Mouse (Mus musculus): ENCODE results near the gene Ate1. TPM values are rescaled to one million over a fixed set of nuclear protein-coding genes. Genes with fewer than 3 reads are reported as not detected.
"Not testable (repeated sequence)": the region's sequence is repeated elsewhere in the genome, so short reads cannot be mapped to it uniquely, and the experiment has no call there.

Ate1 gene
- polyA plus RNA-seq, 1 experiment from 2014 or later = 58.5 TPM

- H3K27me3 ChIP-seq (ENCODE audit: insufficient read depth, low read length) = no peaks in the 10 kb centered on the region
- H3K4me2 ChIP-seq (replicated peaks; ENCODE audit: low read depth, low read length) = no peak overlapping the region
- H3K4me3 ChIP-seq (ENCODE audit: low read length) = no peak overlapping the region
- ATAC-seq (ENCODE audit: low FRiP score, low TSS enrichment) = no peak
- H3K4me1 ChIP-seq (ENCODE audit: insufficient read depth, low read length) = no peaks in the 10 kb centered on the region
- WGBS = 83% methylated on average over 5 of the region's 5 CpGs
- no peak overlapping the region for H3K9ac ChIP-seq (replicated peaks; ENCODE audit: low read length)
- H3K36me3 ChIP-seq (ENCODE audit: insufficient read depth, low read length) = peaks cover 3% of the 10 kb centered on the region; the same call in 1 of the 2 replicates
- H3K9me3 ChIP-seq (ENCODE audit: low read length) = no peaks in the 10 kb centered on the region
- no peak overlapping the region for H3K27ac ChIP-seq (ENCODE audit: low read length)
Measured at GRCm38 (mm10) chr7:130435776-130436175, 84.4 kb downstream of the Ate1 start.

GRCm38 (mm10) chr7:130432141-130432540 is 88.0 kb downstream of the Ate1 start:
- H3K36me3 ChIP-seq (ENCODE audit: insufficient read depth, low read length) = peaks cover 3% of the 10 kb centered on the region; the same call in 1 of the 2 replicates
- H3K4me3 ChIP-seq (ENCODE audit: low read length) = no peak overlapping the region
- H3K27me3 ChIP-seq (ENCODE audit: insufficient read depth, low read length) = no peaks in the 10 kb centered on the region
- H3K4me2 ChIP-seq (replicated peaks; ENCODE audit: low read depth, low read length) = no peak overlapping the region
- H3K27ac ChIP-seq (ENCODE audit: low read length) = no peak overlapping the region
- 89% methylated on average over 2 of the region's 2 CpGs for WGBS
- no peaks in the 10 kb centered on the region for H3K4me1 ChIP-seq (ENCODE audit: insufficient read depth, low read length)
- no peak for ATAC-seq (ENCODE audit: low FRiP score, low TSS enrichment)
- H3K9ac ChIP-seq (replicated peaks; ENCODE audit: low read length) = no peak overlapping the region
- no peaks in the 10 kb centered on the region for H3K9me3 ChIP-seq (ENCODE audit: low read length)

GRCm38 (mm10) chr7:130426586-130426985 is 93.6 kb downstream of the Ate1 start:
- H3K36me3 ChIP-seq (ENCODE audit: insufficient read depth, low read length) = no peaks in the 10 kb centered on the region
- no peak overlapping the region for H3K4me3 ChIP-seq (ENCODE audit: low read length)
- H3K9me3 ChIP-seq (ENCODE audit: low read length) = no peaks in the 10 kb centered on the region
- no peak overlapping the region for H3K9ac ChIP-seq (replicated peaks; ENCODE audit: low read length)
- 3% methylated on average over 5 of the region's 5 CpGs for WGBS
- no peak overlapping the region for H3K4me2 ChIP-seq (replicated peaks; ENCODE audit: low read depth, low read length)
- no peaks in the 10 kb centered on the region for H3K27me3 ChIP-seq (ENCODE audit: insufficient read depth, low read length)
- H3K27ac ChIP-seq (ENCODE audit: low read length) = 0 out of 2 replicates have a peak overlapping the region, but pooled peaks have one; percentile 4
- H3K4me1 ChIP-seq (ENCODE audit: insufficient read depth, low read length) = peaks cover 5% of the 10 kb centered on the region
- ATAC-seq (ENCODE audit: low FRiP score, low TSS enrichment) = peak; percentile 65

- Histone ChIP-seq H3K36me3 (ENCODE audit: insufficient read depth, low read length) (no peaks in the 10 kb centered on the region), H3K4me1 (ENCODE audit: insufficient read depth, low read length) (peaks cover 5% of the 10 kb centered on the region), H3K4me3 (ENCODE audit: low read length) (no peak overlapping the region), H3K9me3 (ENCODE audit: low read length) (no peaks in the 10 kb centered on the region), H3K9ac (replicated peaks; ENCODE audit: low read length) (no peak overlapping the region), H3K27me3 (ENCODE audit: insufficient read depth, low read length) (no peaks in the 10 kb centered on the region), H3K27ac (ENCODE audit: low read length) (no peak overlapping the region), H3K4me2 (replicated peaks; ENCODE audit: low read depth, low read length) (no peak overlapping the region)
- 34% methylated on average over 2 of the region's 2 CpGs for WGBS
- no peak for ATAC-seq (ENCODE audit: low FRiP score, low TSS enrichment)
Measured at GRCm38 (mm10) chr7:130425991-130426390, 94.2 kb downstream of the Ate1 start.

- no peak overlapping the region for H3K27ac ChIP-seq (ENCODE audit: low read length)
- WGBS = 67% methylated on average over 1 of the region's 1 CpGs
- no peaks in the 10 kb centered on the region for H3K9me3 ChIP-seq (ENCODE audit: low read length)
- no peak for ATAC-seq (ENCODE audit: low FRiP score, low TSS enrichment)
- H3K9ac ChIP-seq (replicated peaks; ENCODE audit: low read length) = no peak overlapping the region
- H3K36me3 ChIP-seq (ENCODE audit: insufficient read depth, low read length) = no peaks in the 10 kb centered on the region
- H3K4me1 ChIP-seq (ENCODE audit: insufficient read depth, low read length) = 0 out of 2 replicates have a peak, but pooled peaks cover 3% of the 10 kb centered on the region
- no peak overlapping the region for H3K4me2 ChIP-seq (replicated peaks; ENCODE audit: low read depth, low read length)
- H3K4me3 ChIP-seq (ENCODE audit: low read length) = no peak overlapping the region
- H3K27me3 ChIP-seq (ENCODE audit: insufficient read depth, low read length) = no peaks in the 10 kb centered on the region
Measured at GRCm38 (mm10) chr7:130419961-130420360, 100.2 kb downstream of the Ate1 start.

GRCm38 (mm10) chr7:130407622-130408021 is 112.5 kb downstream of the Ate1 start:
- ATAC-seq (ENCODE audit: low FRiP score, low TSS enrichment) = no peak
- H3K27ac ChIP-seq (ENCODE audit: low read length) = no peak overlapping the region

GRCm38 (mm10) chr7:130403346-130403745 is 116.8 kb downstream of the Ate1 start:
- no peak overlapping the region for H3K27ac ChIP-seq (ENCODE audit: low read length)
- WGBS = 82% methylated on average over 2 of the region's 2 CpGs
- no peak overlapping the region for H3K9ac ChIP-seq (replicated peaks; ENCODE audit: low read length)
- no peaks in the 10 kb centered on the region for H3K27me3 ChIP-seq (ENCODE audit: insufficient read depth, low read length)
- no peak for ATAC-seq (ENCODE audit: low FRiP score, low TSS enrichment)
- no peaks in the 10 kb centered on the region for H3K4me1 ChIP-seq (ENCODE audit: insufficient read depth, low read length)
- no peak overlapping the region for H3K4me2 ChIP-seq (replicated peaks; ENCODE audit: low read depth, low read length)
- H3K9me3 ChIP-seq (ENCODE audit: low read length) = no peaks in the 10 kb centered on the region
- H3K4me3 ChIP-seq (ENCODE audit: low read length) = no peak overlapping the region
- H3K36me3 ChIP-seq (ENCODE audit: insufficient read depth, low read length) = peaks cover 2% of the 10 kb centered on the region; the same call in 1 of the 2 replicates

More at GRCm38 (mm10) chr7:130407622-130408021, 112.5 kb downstream of the Ate1 start:
- Histone ChIP-seq H3K4me2 (replicated peaks; ENCODE audit: low read depth, low read length) (no peak overlapping the region), H3K4me1 (ENCODE audit: insufficient read depth, low read length) (no peaks in the 10 kb centered on the region), H3K4me3 (ENCODE audit: low read length) (no peak overlapping the region), H3K9ac (replicated peaks; ENCODE audit: low read length) (no peak overlapping the region), H3K9me3 (ENCODE audit: low read length) (no peaks in the 10 kb centered on the region), H3K27me3 (ENCODE audit: insufficient read depth, low read length) (no peaks in the 10 kb centered on the region), H3K36me3 (ENCODE audit: insufficient read depth, low read length) (no peaks in the 10 kb centered on the region; the same call in 1 of the 2 replicates)
- 86% methylated on average over 10 of the region's 10 CpGs for WGBS

GRCm38 (mm10) chr7:130394697-130395096 is 125.5 kb downstream of the Ate1 start:
- H3K9ac ChIP-seq (replicated peaks; ENCODE audit: low read length) = no peak overlapping the region
- 94% methylated on average over 2 of the region's 2 CpGs for WGBS
- H3K4me1 ChIP-seq (ENCODE audit: insufficient read depth, low read length) = no peaks in the 10 kb centered on the region
- H3K4me3 ChIP-seq (ENCODE audit: low read length) = no peak overlapping the region
- H3K4me2 ChIP-seq (replicated peaks; ENCODE audit: low read depth, low read length) = no peak overlapping the region
- no peaks in the 10 kb centered on the region for H3K9me3 ChIP-seq (ENCODE audit: low read length)
- H3K27me3 ChIP-seq (ENCODE audit: insufficient read depth, low read length) = no peaks in the 10 kb centered on the region
- ATAC-seq (ENCODE audit: low FRiP score, low TSS enrichment) = no peak
- 0 out of 2 replicates have a peak, but pooled peaks cover 3% of the 10 kb centered on the region for H3K36me3 ChIP-seq (ENCODE audit: insufficient read depth, low read length)
- no peak overlapping the region for H3K27ac ChIP-seq (ENCODE audit: low read length)

GRCm38 (mm10) chr7:130390060-130390459 is 130.1 kb downstream of the Ate1 start:
- not testable (repeated sequence) for H3K27ac ChIP-seq (ENCODE audit: low read length); H3K9ac ChIP-seq (replicated peaks; ENCODE audit: low read length); H3K4me3 ChIP-seq (ENCODE audit: low read length); H3K4me2 ChIP-seq (replicated peaks; ENCODE audit: low read depth, low read length); ATAC-seq (ENCODE audit: low FRiP score, low TSS enrichment); H3K9me3 ChIP-seq (ENCODE audit: low read length); H3K27me3 ChIP-seq (ENCODE audit: insufficient read depth, low read length); H3K36me3 ChIP-seq (ENCODE audit: insufficient read depth, low read length); H3K4me1 ChIP-seq (ENCODE audit: insufficient read depth, low read length)
- 90% methylated on average over 1 of the region's 1 CpGs for WGBS

- no peaks in the 10 kb centered on the region for H3K4me1 ChIP-seq (ENCODE audit: insufficient read depth, low read length)
- no peaks in the 10 kb centered on the region for H3K27me3 ChIP-seq (ENCODE audit: insufficient read depth, low read length)
- no peaks in the 10 kb centered on the region for H3K9me3 ChIP-seq (ENCODE audit: low read length)
- no peak overlapping the region for H3K27ac ChIP-seq (ENCODE audit: low read length)
- H3K36me3 ChIP-seq (ENCODE audit: insufficient read depth, low read length) = 0 out of 2 replicates have a peak, but pooled peaks cover 5% of the 10 kb centered on the region
- ATAC-seq (ENCODE audit: low FRiP score, low TSS enrichment) = no peak
- no peak overlapping the region for H3K4me3 ChIP-seq (ENCODE audit: low read length)
- H3K4me2 ChIP-seq (replicated peaks; ENCODE audit: low read depth, low read length) = no peak overlapping the region
- no peak overlapping the region for H3K9ac ChIP-seq (replicated peaks; ENCODE audit: low read length)
- 81% methylated on average over 3 of the region's 3 CpGs for whole genome bisulfite sequencing
Measured at GRCm38 (mm10) chr7:130386308-130386707, 133.9 kb downstream of the Ate1 start.
